Mouse (Mus musculus) mammary gland, adult 2 months (tissue): ENCODE data around the gene Hif1an. TPM values are rescaled to one million over a fixed set of nuclear protein-coding genes. Genes with fewer than 3 reads are reported as not detected.

ENCODE experiments used
- polyA plus RNA-seq: library from polyadenylated mRNA; depleted of rRNA; stranded (reverse); fragments of >200 nt; gene quantifications from 2 replicates; pipeline ENCODE4 v1.2.3, GENCODE M21; 2012; ENCODE audit warnings: low replicate concordance; rRNA removed

The Hif1an gene
- polyA plus RNA-seq, result 13.1 and 36.2 TPM in 2 replicates

DNA sequence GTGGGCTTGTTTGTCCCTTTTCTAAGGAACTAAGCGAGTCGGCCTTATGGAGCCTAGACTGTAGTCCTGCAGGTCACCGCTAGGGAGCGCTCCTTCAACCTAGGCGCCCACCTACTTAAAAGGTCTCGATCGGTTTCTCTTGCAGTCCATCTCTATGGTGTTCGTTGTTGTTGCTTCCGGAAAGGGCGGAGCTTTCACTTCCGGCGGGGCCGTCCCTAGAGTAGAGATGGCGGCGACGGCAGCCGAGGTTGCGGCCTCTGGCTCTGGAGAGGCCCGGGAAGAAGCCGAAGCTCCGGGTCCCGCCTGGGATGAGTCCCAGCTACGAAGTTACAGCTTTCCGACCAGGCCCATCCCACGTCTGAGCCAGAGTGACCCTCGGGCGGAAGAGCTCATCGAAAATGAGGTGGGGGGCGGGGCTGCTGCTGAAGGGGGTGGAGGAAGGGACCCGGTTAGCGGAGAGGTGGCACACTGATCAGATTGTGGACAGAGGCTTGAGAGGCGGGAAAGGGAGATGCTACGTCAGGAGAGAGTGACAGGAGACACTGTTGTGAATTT is at the start of gene Hif1an:
Gene Hif1an (plus strand): TSS at position 199 of the 555 bp plus-strand sequence.

DNA sequence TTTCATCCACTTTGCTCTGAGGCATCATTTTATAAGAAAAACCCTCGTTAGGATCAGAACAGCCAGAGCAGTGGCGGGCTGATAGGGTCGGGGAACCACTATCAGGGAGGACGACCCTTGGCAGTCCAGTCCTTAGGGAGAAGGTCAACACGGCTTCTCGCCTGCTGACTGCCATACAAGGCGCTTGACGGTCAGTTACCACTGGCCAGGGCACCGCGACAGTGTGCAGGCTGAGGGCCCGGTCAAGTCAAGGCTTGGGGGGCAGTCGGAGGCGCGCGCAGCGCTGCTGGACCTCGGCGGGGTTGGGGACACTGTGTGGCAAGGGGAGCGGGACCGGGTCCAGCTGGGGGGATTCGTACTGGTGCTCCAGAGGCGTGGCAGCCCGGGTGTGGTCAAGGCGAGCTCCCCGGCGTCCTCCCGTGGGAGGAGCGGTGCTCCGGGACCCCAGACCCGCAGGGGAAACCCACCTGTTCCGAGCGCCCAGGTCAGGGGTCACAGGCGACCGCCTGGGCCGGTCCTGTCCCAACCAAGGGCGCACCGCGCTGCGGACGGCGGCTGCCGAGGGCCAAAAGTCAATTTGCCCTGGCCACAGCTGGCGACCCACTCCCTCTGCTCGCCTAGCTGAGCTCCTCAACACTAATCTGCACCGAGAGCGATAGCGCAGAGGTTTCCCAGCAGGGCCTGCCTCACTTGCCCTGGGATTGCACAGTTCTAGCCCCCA is 17.2 kb upstream of the Hif1an start, which contains the start of gene Sec31b:
Gene Sec31b (minus strand): TSS at position 544 of the 721 bp plus-strand sequence.

DNA sequence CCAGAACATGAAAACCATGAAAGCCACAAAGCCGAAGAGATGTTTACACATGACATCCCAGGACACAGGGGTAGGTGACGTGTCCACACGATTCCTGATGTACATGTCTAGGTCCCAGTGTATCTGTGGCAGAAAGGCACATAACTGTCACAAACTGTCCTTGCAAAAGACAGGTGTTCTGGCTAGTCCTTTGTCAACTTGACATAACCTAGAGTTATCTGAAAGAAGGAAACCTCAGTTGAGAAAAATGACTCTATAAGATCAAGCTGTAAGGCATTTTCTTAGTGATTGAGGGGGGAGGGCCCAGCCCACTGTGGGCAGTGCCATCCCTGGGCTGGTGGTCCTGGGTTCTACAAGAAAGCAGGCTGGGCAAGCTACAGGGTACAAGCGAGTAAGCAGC is 9.9 kb upstream of the Hif1an start, which contains the start of gene Gm20538:
Gene Gm20538 (minus strand): TSS at position 101 of the 400 bp plus-strand sequence.

DNA sequence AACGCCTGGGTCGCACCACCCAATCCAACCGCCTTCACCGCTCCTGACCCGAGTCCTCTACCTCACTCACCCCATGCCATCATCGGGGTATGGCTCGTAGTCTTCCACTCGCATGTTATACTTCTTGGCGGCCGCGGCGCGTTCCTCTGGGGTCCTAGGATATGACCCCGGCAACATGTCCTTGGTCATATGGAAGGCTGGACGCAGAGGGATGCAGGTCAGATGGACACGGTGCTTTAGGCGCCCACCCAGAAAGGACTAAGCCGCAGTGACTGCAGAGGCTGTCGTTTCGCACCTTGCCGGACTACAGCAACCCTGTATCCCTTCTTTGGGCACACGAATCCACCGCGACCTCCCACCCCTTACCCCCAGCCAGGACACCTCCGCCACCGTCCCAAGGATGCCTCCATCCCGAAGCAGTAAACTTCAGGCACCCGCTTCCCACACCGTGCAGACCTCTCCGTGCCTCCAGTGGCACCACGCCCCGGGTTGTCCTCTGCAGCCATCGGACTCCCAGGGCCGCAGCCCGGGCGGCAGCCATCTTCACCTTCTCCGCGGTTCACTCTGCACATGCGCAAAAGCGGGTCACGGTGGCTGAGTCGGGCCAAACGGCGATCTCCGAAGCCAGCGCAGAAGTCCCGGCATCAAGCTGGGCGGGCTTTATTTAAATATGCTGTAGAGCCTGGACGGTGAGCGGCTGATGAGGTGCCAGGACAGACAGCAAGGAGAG is 7.6 kb upstream of the Hif1an start, which contains the start of gene Ndufb8:
Gene Ndufb8 (minus strand): TSS at position 580 of the 730 bp plus-strand sequence.

Other genes starting within 250 kb of the Hif1an start
- 0.13 and 0.39 TPM in 2 replicates for gene Scd4, start 229.8 kb upstream of the Hif1an start, polyA plus RNA-seq
- 23,170 and 24,642 TPM in 2 replicates for gene Scd1, start 155.0 kb upstream of the Hif1an start, polyA plus RNA-seq
- gene Wnt8b, start 69.4 kb upstream of the Hif1an start, polyA plus RNA-seq, result 0.04 and 0.10 TPM in 2 replicates
- 12.7 and 16.0 TPM in 2 replicates for gene Sec31b, start 17.0 kb upstream of the Hif1an start, polyA plus RNA-seq
- not detected in 2 replicates for gene Gm20538, start 10.0 kb upstream of the Hif1an start, polyA plus RNA-seq
- 615 and 1,324 TPM in 2 replicates for gene Ndufb8, start 7.4 kb upstream of the Hif1an start, polyA plus RNA-seq
- not detected in 2 replicates for gene Pax2, start 193.2 kb downstream of the Hif1an start, polyA plus RNA-seq